Mouse (Mus musculus) midbrain, embryonic 10.5 days (tissue): ENCODE measurements around the gene Mns1. TPM values are rescaled to one million over a fixed set of nuclear protein-coding genes. Genes with fewer than 3 reads are reported as not detected.
"Not testable (repeated sequence)": the region's sequence is repeated elsewhere in the genome, so short reads cannot be mapped to it uniquely, and the experiment has no call there.

Experiments
- DNase-seq: peaks from one replicate; pipeline ENCODE4 v3.0.0-alpha.2; 2017; ENCODE audit warnings: low spot score
- H3K27ac ChIP-seq: fragments of 300-500 bp; sonication (generic); replicated peaks from 2 replicates; pipeline ENCODE4 v1.5.1; 2016; ENCODE audit warnings: mild to moderate bottlenecking
- H3K27me3 ChIP-seq: fragments of 300-500 bp; sonication (generic); 2 replicates; pipeline ENCODE4 v1.6.1; 2016; ENCODE audit warnings: low read depth, mild to moderate bottlenecking; ENCODE audit not compliant: poor library complexity, severe bottlenecking
- H3K36me3 ChIP-seq: fragments of 300-500 bp; sonication (generic); 2 replicates; pipeline ENCODE4 v1.6.1; 2016; ENCODE audit warnings: mild to moderate bottlenecking, moderate library complexity
- H3K4me1 ChIP-seq: fragments of 300-500 bp; sonication (generic); 2 replicates; pipeline ENCODE4 v1.6.1; 2016
- H3K4me3 ChIP-seq: fragments of 300-500 bp; sonication (generic); 2 replicates; pipeline ENCODE4 v1.5.1; 2016; ENCODE audit warnings: mild to moderate bottlenecking, moderate library complexity
- H3K9me3 ChIP-seq: fragments of 300-500 bp; sonication (generic); replicated peaks from 2 replicates; pipeline ENCODE4 v1.6.1; 2016; ENCODE audit warnings: mild to moderate bottlenecking
- WGBS: fragments of 180-500 bp; shearing (Covaris S2); methylation state at CpG from one replicate; pipeline ENCODE4 v1.1.7; 2016; 5-methylcytosine and 5-hydroxymethylcytosine counted together
- polyA plus RNA-seq: library from polyadenylated mRNA; unstranded; fragments of >200 nt; fragmentation: Nextera tagmentation; extraction: Ambion mirVana; gene quantifications from 2 replicates; pipeline ENCODE4 v1.2.1, GENCODE M21; 2016

Mns1 gene
- polyA plus RNA-seq, 1 experiment from 2014 or later, result 52.9 TPM

GRCm38 (mm10) chr9:72440358-72440757 is 2.5 kb downstream of the Mns1 start:
- Histone ChIP-seq H3K4me3 (no peak overlapping the region), H3K27ac (no peak overlapping the region), H3K36me3 (peaks cover 48% of the 10 kb centered on the region), H3K9me3 (no peaks in the 10 kb centered on the region), H3K4me1 (peaks cover 25% of the 10 kb centered on the region), H3K27me3 (no peaks in the 10 kb centered on the region)
- DNase-seq, result no peak
- 99% methylated on average over 4 of the region's 4 CpGs for WGBS

- DNase-seq, result no peak
- no peak overlapping the region for H3K27ac ChIP-seq
- H3K9me3 ChIP-seq, result no peaks in the 10 kb centered on the region
- peaks cover 24% of the 10 kb centered on the region for H3K4me1 ChIP-seq
- H3K4me3 ChIP-seq, result no peak overlapping the region
- WGBS, result 76% methylated on average over 8 of the region's 8 CpGs
- H3K36me3 ChIP-seq, result peaks cover 57% of the 10 kb centered on the region
- no peaks in the 10 kb centered on the region for H3K27me3 ChIP-seq
Measured at GRCm38 (mm10) chr9:72440948-72441926, 3.4 kb downstream of the Mns1 start.

- no peak overlapping the region for H3K27ac ChIP-seq
- peaks cover 24% of the 10 kb centered on the region for H3K4me1 ChIP-seq
- H3K36me3 ChIP-seq, result peaks cover 66% of the 10 kb centered on the region
- no peak for DNase-seq
- no peaks in the 10 kb centered on the region for H3K27me3 ChIP-seq
- no peak overlapping the region for H3K4me3 ChIP-seq
- no peaks in the 10 kb centered on the region for H3K9me3 ChIP-seq
- WGBS, result 91% methylated on average over 10 of the region's 10 CpGs
Measured at GRCm38 (mm10) chr9:72441927-72442715, 4.3 kb downstream of the Mns1 start.

DNA sequence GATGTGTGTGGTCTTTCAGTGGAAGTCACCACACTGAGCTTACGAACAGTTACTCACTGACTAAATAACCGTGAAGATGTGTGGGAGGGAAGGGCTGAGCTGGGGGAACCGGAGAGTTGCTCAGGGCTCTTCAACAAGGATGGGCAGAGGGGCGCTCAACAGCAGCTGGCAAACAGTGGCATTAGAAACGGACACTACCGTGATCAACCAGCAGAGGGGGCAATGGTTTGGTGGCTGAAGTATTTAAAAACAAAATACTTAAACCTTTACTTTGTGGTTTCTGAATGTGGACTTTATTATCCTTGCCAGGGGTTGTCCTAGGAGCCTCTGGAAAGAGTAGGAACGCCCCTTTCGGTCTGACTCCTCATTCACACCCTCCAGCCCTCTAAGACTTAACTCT is 10.2 kb downstream of the Mns1 start:
- Histone ChIP-seq H3K36me3 (peaks cover 100% of the 10 kb centered on the region), H3K27me3 (no peaks in the 10 kb centered on the region), H3K4me3 (no peak overlapping the region), H3K9me3 (no peaks in the 10 kb centered on the region), H3K27ac (no peak overlapping the region), H3K4me1 (no peaks in the 10 kb centered on the region)
- peak; percentile 49 for DNase-seq
- WGBS, result 63% methylated on average over 8 of the region's 8 CpGs

- no peak overlapping the region for H3K27ac ChIP-seq
- no peaks in the 10 kb centered on the region for H3K4me1 ChIP-seq
- H3K27me3 ChIP-seq, result no peaks in the 10 kb centered on the region
- H3K36me3 ChIP-seq, result peaks cover 100% of the 10 kb centered on the region
- 92% methylated on average over 7 of the region's 7 CpGs for WGBS
- no peaks in the 10 kb centered on the region for H3K9me3 ChIP-seq
- no peak for DNase-seq
- no peak overlapping the region for H3K4me3 ChIP-seq
Measured at GRCm38 (mm10) chr9:72449367-72449766, 11.6 kb downstream of the Mns1 start.

- WGBS, result 92% methylated on average over 2 of the region's 2 CpGs
Measured at GRCm38 (mm10) chr9:72449841-72450240, 12.0 kb downstream of the Mns1 start.

GRCm38 (mm10) chr9:72450363-72450762 is 12.6 kb downstream of the Mns1 start:
- Histone ChIP-seq H3K9me3 (no peaks in the 10 kb centered on the region), H3K27ac (no peak overlapping the region), H3K4me3 (no peak overlapping the region), H3K4me1 (no peaks in the 10 kb centered on the region), H3K36me3 (peaks cover 98% of the 10 kb centered on the region), H3K27me3 (no peaks in the 10 kb centered on the region)
- 93% methylated on average over 1 of the region's 1 CpGs for WGBS
- DNase-seq, result no peak

More at GRCm38 (mm10) chr9:72449841-72450240, 12.0 kb downstream of the Mns1 start:
- no peak for DNase-seq
- H3K9me3 ChIP-seq, result no peaks in the 10 kb centered on the region
- no peak overlapping the region for H3K4me3 ChIP-seq
- H3K27me3 ChIP-seq, result no peaks in the 10 kb centered on the region
- no peaks in the 10 kb centered on the region for H3K4me1 ChIP-seq
- H3K27ac ChIP-seq, result no peak overlapping the region
- peaks cover 98% of the 10 kb centered on the region for H3K36me3 ChIP-seq

- Histone ChIP-seq H3K27me3 (no peaks in the 10 kb centered on the region), H3K27ac (no peak overlapping the region), H3K4me1 (no peaks in the 10 kb centered on the region), H3K9me3 (no peaks in the 10 kb centered on the region), H3K4me3 (no peak overlapping the region), H3K36me3 (peaks cover 98% of the 10 kb centered on the region)
- WGBS, result 94% methylated on average over 6 of the region's 6 CpGs
- no peak for DNase-seq
Measured at GRCm38 (mm10) chr9:72451111-72451510, 13.3 kb downstream of the Mns1 start.

DNA sequence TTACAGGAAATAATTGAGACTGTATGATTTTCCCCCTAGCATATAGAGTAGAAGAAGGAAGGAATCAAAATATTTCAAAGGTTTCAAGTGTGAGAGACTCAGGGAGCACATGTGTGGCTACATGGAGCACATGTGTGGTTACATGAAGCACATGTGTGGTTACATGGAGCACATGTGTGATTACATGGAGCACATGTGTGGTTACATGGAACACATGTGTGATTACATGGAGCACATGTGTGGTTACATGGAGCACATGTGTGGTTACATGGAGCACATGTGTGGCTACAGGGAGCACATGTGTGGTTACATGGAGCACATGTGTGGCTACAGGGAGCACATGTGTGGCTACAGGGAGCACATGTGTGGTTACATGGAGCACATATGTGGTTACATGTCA is 16.5 kb downstream of the Mns1 start:
- H3K4me1 ChIP-seq, H3K4me3 ChIP-seq, H3K9me3 ChIP-seq, DNase-seq, H3K27ac ChIP-seq, H3K27me3 ChIP-seq: not testable (repeated sequence)
- H3K36me3 ChIP-seq, result peaks cover 98% of the 10 kb centered on the region

- no peak for DNase-seq
Measured at GRCm38 (mm10) chr9:72456374-72456773, 18.6 kb downstream of the Mns1 start.

GRCm38 (mm10) chr9:72458233-72458632 is 20.4 kb downstream of the Mns1 start:
- H3K4me3 ChIP-seq, result no peak overlapping the region
- no peaks in the 10 kb centered on the region for H3K4me1 ChIP-seq
- no peaks in the 10 kb centered on the region for H3K9me3 ChIP-seq
- H3K36me3 ChIP-seq, result peaks cover 97% of the 10 kb centered on the region
- 23% methylated on average over 5 of the region's 5 CpGs for WGBS
- H3K27ac ChIP-seq, result no peak overlapping the region
- H3K27me3 ChIP-seq, result no peaks in the 10 kb centered on the region
- DNase-seq, result peak; percentile 56

More at GRCm38 (mm10) chr9:72456374-72456773, 18.6 kb downstream of the Mns1 start:
- 53% methylated on average over 1 of the region's 1 CpGs for WGBS
- no peak overlapping the region for H3K4me3 ChIP-seq
- peaks cover 98% of the 10 kb centered on the region for H3K36me3 ChIP-seq
- H3K27ac ChIP-seq, result no peak overlapping the region
- H3K27me3 ChIP-seq, result no peaks in the 10 kb centered on the region
- no peaks in the 10 kb centered on the region for H3K9me3 ChIP-seq
- H3K4me1 ChIP-seq, result no peaks in the 10 kb centered on the region

GRCm38 (mm10) chr9:72459703-72460102 is 21.9 kb downstream of the Mns1 start:
- WGBS, result 93% methylated on average over 3 of the region's 3 CpGs
- no peak for DNase-seq
- H3K27me3 ChIP-seq, result no peaks in the 10 kb centered on the region
- H3K27ac ChIP-seq, result no peak overlapping the region
- H3K36me3 ChIP-seq, result peaks cover 98% of the 10 kb centered on the region
- H3K9me3 ChIP-seq, result no peaks in the 10 kb centered on the region
- H3K4me3 ChIP-seq, result no peak overlapping the region
- no peaks in the 10 kb centered on the region for H3K4me1 ChIP-seq

DNA sequence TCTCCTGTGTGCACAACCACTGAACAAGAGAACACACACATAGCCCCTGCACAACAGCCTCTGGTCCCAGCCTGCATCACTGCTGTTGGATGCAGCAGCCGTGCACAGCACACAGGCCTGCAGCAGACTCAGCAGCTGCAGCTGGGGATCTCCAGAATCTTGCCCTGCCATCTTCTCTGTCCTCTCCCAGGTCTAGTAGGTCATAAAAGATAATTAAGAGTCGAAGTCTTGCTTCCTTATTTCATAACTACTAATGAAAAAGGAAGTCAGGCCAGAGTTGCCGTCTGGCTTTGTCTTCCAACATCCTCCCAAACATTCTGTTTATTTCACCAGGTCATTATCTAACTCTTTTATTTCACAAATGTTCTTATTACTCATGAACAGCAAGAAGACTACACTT is 23.0 kb downstream of the Mns1 start:
- WGBS, result 81% methylated on average over 3 of the region's 3 CpGs
- H3K27me3 ChIP-seq, result no peaks in the 10 kb centered on the region
- H3K4me3 ChIP-seq, result no peak overlapping the region
- DNase-seq, result no peak
- no peaks in the 10 kb centered on the region for H3K9me3 ChIP-seq
- peaks cover 95% of the 10 kb centered on the region for H3K36me3 ChIP-seq
- H3K27ac ChIP-seq, result no peak overlapping the region
- H3K4me1 ChIP-seq, result no peaks in the 10 kb centered on the region
